Mouse (Mus musculus) liver, embryonic 11.5 days (tissue): ENCODE data around the gene Lrrc37a. TPM values are rescaled to one million over a fixed set of nuclear protein-coding genes. Genes with fewer than 3 reads are reported as not detected.

Experiments used
- ATAC-seq: fragments of 200-750 bp; cut with Nextera tagmentation; replicated peaks from 2 replicates; pipeline ENCODE4 v1.8.0; 2017; ENCODE audit warnings: moderate number of reproducible peaks, mild to moderate bottlenecking, moderate TSS enrichment, moderate library complexity; ENCODE audit not compliant: low FRiP score
- DNase-seq: peaks from one replicate; pipeline ENCODE4 v3.0.0-alpha.2; 2017; ENCODE audit warnings: low spot score
- H3K27ac ChIP-seq: fragments of 300-500 bp; sonication (generic); 2 replicates; pipeline ENCODE4 v1.5.1; 2014; ENCODE audit warnings: mild to moderate bottlenecking, low read depth, low read length, control low read depth
- H3K27me3 ChIP-seq: fragments of 300-500 bp; sonication (generic); replicated peaks from 2 replicates; pipeline ENCODE4 v1.6.1; 2014; ENCODE audit warnings: low read length, mixed read lengths; ENCODE audit not compliant: control insufficient read depth, insufficient read depth
- H3K36me3 ChIP-seq: fragments of 300-500 bp; sonication (generic); 2 replicates; pipeline ENCODE4 v1.6.1; 2014; ENCODE audit warnings: mild to moderate bottlenecking, low read length, moderate library complexity, mixed read lengths; ENCODE audit not compliant: control insufficient read depth, insufficient read depth
- H3K4me1 ChIP-seq: fragments of 300-500 bp; sonication (generic); replicated peaks from 2 replicates; pipeline ENCODE4 v1.6.1; 2014; ENCODE audit warnings: low read length, mixed read lengths; ENCODE audit not compliant: control insufficient read depth, insufficient read depth
- H3K4me2 ChIP-seq: fragments of 300-500 bp; sonication (generic); 2 replicates; pipeline ENCODE4 v1.6.1; 2014; ENCODE audit warnings: mild to moderate bottlenecking, control low read depth, moderate library complexity
- H3K4me3 ChIP-seq: fragments of 300-500 bp; sonication (generic); 2 replicates; pipeline ENCODE4 v1.5.1; 2014; ENCODE audit warnings: low read depth, low read length, control low read depth
- H3K9ac ChIP-seq: fragments of 300-500 bp; sonication (generic); 2 replicates; pipeline ENCODE4 v1.6.1; 2014; ENCODE audit warnings: low read depth, low read length, control low read depth
- H3K9me3 ChIP-seq: fragments of 300-500 bp; sonication (generic); 2 replicates; pipeline ENCODE4 v1.6.1; 2016; ENCODE audit warnings: low read length, inconsistent platforms, mixed read lengths; ENCODE audit not compliant: control insufficient read depth
- WGBS: fragments of 180-500 bp; shearing (Covaris S2); extraction: QIAGEN DNeasy Blood & Tissue Kit; methylation state at CpG from one replicate; pipeline ENCODE4 v1.1.7; 2014; 5-methylcytosine and 5-hydroxymethylcytosine counted together
- polyA plus RNA-seq: library from polyadenylated mRNA; unstranded; fragments of >200 nt; fragmentation: Nextera tagmentation; extraction: Ambion mirVana; gene quantifications from 2 replicates; pipeline ENCODE4 v1.2.1, GENCODE M21; 2014

The Lrrc37a gene
- polyA plus RNA-seq, 1 experiment from 2014 or later, result not detected

GRCm38 (mm10) chr11:103406551-103406950 lies 97.8 kb downstream of the Lrrc37a start:
- Histone ChIP-seq H3K4me2 (no peak overlapping the region), H3K9me3 (no peaks in the 10 kb centered on the region), H3K4me1 (peaks cover under 1% of the 10 kb centered on the region; the same call in 1 of the 2 replicates), H3K27ac (no peak overlapping the region), H3K36me3 (0 out of 2 replicates have a peak, but pooled peaks cover 2% of the 10 kb centered on the region), H3K4me3 (no peak overlapping the region), H3K27me3 (no peaks in the 10 kb centered on the region), H3K9ac (no peak overlapping the region)
- WGBS, result 73% methylated on average over 7 of the region's 7 CpGs
- ATAC-seq, result no peak
- no peak for DNase-seq

- Histone ChIP-seq H3K36me3 (0 out of 2 replicates have a peak, but pooled peaks cover 2% of the 10 kb centered on the region), H3K9me3 (no peaks in the 10 kb centered on the region), H3K27me3 (no peaks in the 10 kb centered on the region), H3K4me2 (no peak overlapping the region), H3K9ac (no peak overlapping the region), H3K4me1 (no peaks in the 10 kb centered on the region), H3K4me3 (no peak overlapping the region), H3K27ac (no peak overlapping the region)
- 90% methylated on average over 1 of the region's 1 CpGs for WGBS
- no peak for DNase-seq
- no peak for ATAC-seq
Measured at GRCm38 (mm10) chr11:103405814-103406213, 98.6 kb downstream of the Lrrc37a start.

GRCm38 (mm10) chr11:103404618-103405017 lies 99.8 kb downstream of the Lrrc37a start:
- H3K9ac ChIP-seq, result no peak overlapping the region
- H3K36me3 ChIP-seq, result 0 out of 2 replicates have a peak, but pooled peaks cover 2% of the 10 kb centered on the region
- DNase-seq (no peak), ATAC-seq (no peak)
- no peaks in the 10 kb centered on the region; the same call in 1 of the 2 replicates for H3K4me1 ChIP-seq
- H3K4me2 ChIP-seq, result no peak overlapping the region
- no peaks in the 10 kb centered on the region for H3K9me3 ChIP-seq
- H3K27ac ChIP-seq, result no peak overlapping the region
- H3K4me3 ChIP-seq, result no peak overlapping the region
- H3K27me3 ChIP-seq, result no peaks in the 10 kb centered on the region

GRCm38 (mm10) chr11:103403776-103404175 lies 100.6 kb downstream of the Lrrc37a start:
- Histone ChIP-seq H3K27me3 (no peaks in the 10 kb centered on the region), H3K27ac (no peak overlapping the region), H3K4me2 (no peak overlapping the region), H3K36me3 (0 out of 2 replicates have a peak, but pooled peaks cover 2% of the 10 kb centered on the region), H3K4me3 (no peak overlapping the region), H3K9ac (no peak overlapping the region), H3K9me3 (no peaks in the 10 kb centered on the region), H3K4me1 (no peaks in the 10 kb centered on the region; the same call in 1 of the 2 replicates)
- 49% methylated on average over 4 of the region's 4 CpGs for WGBS
- ATAC-seq, result no peak
- DNase-seq, result no peak

- ATAC-seq, result no peak
- Histone ChIP-seq H3K9ac (no peak overlapping the region), H3K27ac (no peak overlapping the region), H3K4me1 (no peaks in the 10 kb centered on the region; the same call in 1 of the 2 replicates), H3K9me3 (no peaks in the 10 kb centered on the region), H3K4me3 (no peak overlapping the region), H3K36me3 (0 out of 2 replicates have a peak, but pooled peaks cover 2% of the 10 kb centered on the region), H3K27me3 (no peaks in the 10 kb centered on the region), H3K4me2 (no peak overlapping the region)
- 92% methylated on average over 5 of the region's 5 CpGs for WGBS
- DNase-seq, result no peak
Measured at GRCm38 (mm10) chr11:103402738-103403137, 101.7 kb downstream of the Lrrc37a start.

GRCm38 (mm10) chr11:103402198-103402597 lies 102.2 kb downstream of the Lrrc37a start:
- no peak for DNase-seq
- no peak overlapping the region for H3K4me2 ChIP-seq
- H3K4me1 ChIP-seq, result no peaks in the 10 kb centered on the region; the same call in 1 of the 2 replicates

More at GRCm38 (mm10) chr11:103402198-103402597, 102.2 kb downstream of the Lrrc37a start:
- Histone ChIP-seq H3K36me3 (0 out of 2 replicates have a peak, but pooled peaks cover 2% of the 10 kb centered on the region), H3K9me3 (no peaks in the 10 kb centered on the region), H3K27me3 (no peaks in the 10 kb centered on the region), H3K27ac (no peak overlapping the region), H3K9ac (no peak overlapping the region), H3K4me3 (no peak overlapping the region)
- WGBS, result 61% methylated on average over 2 of the region's 2 CpGs
- ATAC-seq, result no peak

Other genes starting within 250 kb of the Lrrc37a start
- 1.1 and 1.6 TPM in 2 replicates for gene Map3k14, start 237.1 kb downstream of the Lrrc37a start, polyA plus RNA-seq
- 5.0 and 5.1 TPM in 2 replicates for gene Arhgap27, start 140.9 kb downstream of the Lrrc37a start, polyA plus RNA-seq
- 7.6 and 9.1 TPM in 2 replicates for gene Plekhm1, start 91.9 kb downstream of the Lrrc37a start, polyA plus RNA-seq
- not detected in 2 replicates for gene Gm884, start 116.5 kb upstream of the Lrrc37a start, polyA plus RNA-seq
- not detected in 2 replicates for gene Lyzl6, start 134.3 kb upstream of the Lrrc37a start, polyA plus RNA-seq
- gene Rprml, start 145.0 kb upstream of the Lrrc37a start, polyA plus RNA-seq, result not detected in 2 replicates
- 65.9 and 78.1 TPM in 2 replicates for gene Gosr2, start 193.3 kb upstream of the Lrrc37a start, polyA plus RNA-seq
- gene Wnt9b, start 245.2 kb upstream of the Lrrc37a start, polyA plus RNA-seq, result 0.19 and 0.34 TPM in 2 replicates